Mouse (Mus musculus): ENCODE data around the gene Wbp11.

Wbp11 gene

GRCm38 (mm10) chr6:136827881-136828561 is at the start of gene Wbp11:
Gene Wbp11 (minus strand): TSS chr6:136828233.
- in situ Hi-C loops (cut with MseI, MboI): no loop called here

GRCm38 (mm10) chr6:136875670-136876069 is 47.6 kb upstream of the Wbp11 start, which contains the start of gene Mgp:
Gene Mgp (minus strand): TSS chr6:136875823.
- in situ Hi-C loops (cut with MseI, MboI): no loop called here

- in situ Hi-C loops (cut with MseI, MboI): no loop called here
Observed at GRCm38 (mm10) chr6:136874599-136874998, 46.6 kb upstream of the Wbp11 start.

- in situ Hi-C loops (cut with MseI, MboI): loop anchor here in 1 of 2 experiments (10.0 kb wide), 1 partner anchor 96 kb away; no protein-coding TSS in a partner anchor
Observed at GRCm38 (mm10) chr6:136868921-136869320, 40.9 kb upstream of the Wbp11 start.

- in situ Hi-C loops (cut with MseI, MboI): loop anchor here in 1 of 2 experiments (10.0 kb wide), 1 partner anchor 99 kb away; no protein-coding TSS in a partner anchor
Observed at GRCm38 (mm10) chr6:136866150-136866549, 38.1 kb upstream of the Wbp11 start.

- in situ Hi-C loops (cut with MseI, MboI): loop anchor here in 1 of 2 experiments (10.0 kb wide), 1 partner anchor 99 kb away; no protein-coding TSS in a partner anchor
Observed at GRCm38 (mm10) chr6:136865360-136865759, 37.3 kb upstream of the Wbp11 start.

GRCm38 (mm10) chr6:136861020-136861419 is 33.0 kb upstream of the Wbp11 start:
- in situ Hi-C loops (cut with MseI, MboI): loop anchor here (5.0 to 10.0 kb wide), 3 partner anchors 61 to 106 kb away; partner anchors contain the start of genes Erp27 (in 1 of the 2) and Pde6h (in 1 of the 2)

- in situ Hi-C loops (cut with MseI, MboI): no loop called here
Observed at GRCm38 (mm10) chr6:136858420-136858819, 30.4 kb upstream of the Wbp11 start.

- in situ Hi-C loops (cut with MseI, MboI): no loop called here
Observed at GRCm38 (mm10) chr6:136857873-136858260, 29.8 kb upstream of the Wbp11 start.

GRCm38 (mm10) chr6:136857186-136857872 is 29.3 kb upstream of the Wbp11 start, which contains the start of gene Art4:
Gene Art4 (minus strand): TSS chr6:136857733.
- in situ Hi-C loops (cut with MseI, MboI): no loop called here

GRCm38 (mm10) chr6:136856071-136856636 is 28.1 kb upstream of the Wbp11 start:
- in situ Hi-C loops (cut with MseI, MboI): no loop called here

GRCm38 (mm10) chr6:136855183-136855582 is 27.1 kb upstream of the Wbp11 start:
- in situ Hi-C loops (cut with MseI, MboI): no loop called here

- in situ Hi-C loops (cut with MseI, MboI): no loop called here
Observed at GRCm38 (mm10) chr6:136854361-136854781, 26.3 kb upstream of the Wbp11 start.

- in situ Hi-C loops (cut with MseI, MboI): no loop called here
Observed at GRCm38 (mm10) chr6:136852762-136853161, 24.7 kb upstream of the Wbp11 start.

GRCm38 (mm10) chr6:136852348-136852747 is 24.3 kb upstream of the Wbp11 start:
- in situ Hi-C loops (cut with MseI, MboI): no loop called here

GRCm38 (mm10) chr6:136850267-136850666 is 22.2 kb upstream of the Wbp11 start:
- in situ Hi-C loops (cut with MseI, MboI): no loop called here

- in situ Hi-C loops (cut with MseI, MboI): no loop called here
Observed at GRCm38 (mm10) chr6:136848971-136849370, 20.9 kb upstream of the Wbp11 start.

GRCm38 (mm10) chr6:136848399-136848798 is 20.4 kb upstream of the Wbp11 start:
- in situ Hi-C loops (cut with MseI, MboI): no loop called here

- in situ Hi-C loops (cut with MseI, MboI): no loop called here
Observed at GRCm38 (mm10) chr6:136847790-136848189, 19.8 kb upstream of the Wbp11 start.

- in situ Hi-C loops (cut with MseI, MboI): no loop called here
Observed at GRCm38 (mm10) chr6:136847267-136847666, 19.2 kb upstream of the Wbp11 start.

- in situ Hi-C loops (cut with MseI, MboI): no loop called here
Observed at GRCm38 (mm10) chr6:136845706-136846480, 17.9 kb upstream of the Wbp11 start.
